Mouse (Mus musculus) thymus, postnatal 4 days (tissue): ENCODE measurements around the gene Slc51b.

ENCODE experiments used
- DNase-seq: peaks from one replicate; pipeline ENCODE4 v3.0.0; 2021

The Slc51b gene

GRCm38 (mm10) chr9:65365721-65366120, 57.0 kb downstream of the Slc51b start:
- no peak for DNase-seq

DNA sequence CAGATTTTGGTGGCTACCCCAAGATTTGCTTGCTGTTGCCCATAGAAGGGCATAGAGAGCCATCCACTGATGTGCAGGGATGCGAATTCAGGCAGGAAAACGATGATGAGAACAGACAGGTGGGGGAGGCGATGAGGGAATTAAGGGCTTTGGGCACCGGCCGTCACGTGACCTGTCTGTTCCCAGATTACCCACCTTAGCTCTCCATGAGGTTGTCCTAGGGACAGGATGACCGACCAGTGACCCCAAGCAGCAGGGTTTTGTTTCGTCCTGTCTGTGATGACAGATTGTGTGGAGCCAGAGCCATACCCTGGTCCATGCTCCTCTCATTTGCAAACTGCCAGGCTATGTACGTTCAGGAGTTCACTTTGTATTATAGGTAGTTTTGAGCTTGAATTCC, 59.1 kb downstream of the Slc51b start:
- DNase-seq = no peak
